Mouse (Mus musculus) midbrain, embryonic 12.5 days (tissue): Measurements from ENCODE around the gene Ranbp3. TPM values are rescaled to one million over a fixed set of nuclear protein-coding genes. Genes with fewer than 3 reads are reported as not detected.

Experiments used
- ATAC-seq: fragments of 200-750 bp; cut with Nextera tagmentation; 2 replicates; pipeline ENCODE4 v1.8.0; 2017; ENCODE audit warnings: low read depth, moderate TSS enrichment, moderate library complexity; ENCODE audit not compliant: low FRiP score
- H3K27ac ChIP-seq: fragments of 300-500 bp; sonication (generic); replicated peaks from 2 replicates; pipeline ENCODE4 v1.5.1; 2016; ENCODE audit warnings: mild to moderate bottlenecking
- H3K27me3 ChIP-seq: fragments of 300-500 bp; sonication (generic); 2 replicates; pipeline ENCODE4 v1.6.1; 2016; ENCODE audit warnings: mild to moderate bottlenecking
- H3K36me3 ChIP-seq: fragments of 300-500 bp; sonication (generic); 2 replicates; pipeline ENCODE4 v1.6.1; 2016
- H3K4me1 ChIP-seq: fragments of 300-500 bp; sonication (generic); 2 replicates; pipeline ENCODE4 v1.6.1; 2016
- H3K4me2 ChIP-seq: fragments of 300-500 bp; sonication (generic); replicated peaks from 2 replicates; pipeline ENCODE4 v1.6.1; 2016; ENCODE audit warnings: mild to moderate bottlenecking, moderate library complexity
- H3K4me3 ChIP-seq: fragments of 300-500 bp; sonication (generic); 2 replicates; pipeline ENCODE4 v1.5.1; 2016; ENCODE audit warnings: mild to moderate bottlenecking
- H3K9ac ChIP-seq: fragments of 300-500 bp; sonication (generic); replicated peaks from 2 replicates; pipeline ENCODE4 v1.6.1; 2016; ENCODE audit warnings: mild to moderate bottlenecking, moderate library complexity
- H3K9me3 ChIP-seq: fragments of 300-500 bp; sonication (generic); 2 replicates; pipeline ENCODE4 v1.6.1; 2016; ENCODE audit warnings: mild to moderate bottlenecking
- WGBS: fragments of 180-500 bp; shearing (Covaris S2); methylation state at CpG from one replicate; pipeline ENCODE4 v1.1.7; 2016; 5-methylcytosine and 5-hydroxymethylcytosine counted together
- polyA plus RNA-seq: library from polyadenylated mRNA; unstranded; fragments of >200 nt; fragmentation: Nextera tagmentation; extraction: Ambion mirVana; gene quantifications from 2 replicates; pipeline ENCODE4 v1.2.1, GENCODE M21; 2016

The Ranbp3 gene
- polyA plus RNA-seq, 1 experiment from 2014 or later = 115 TPM

DNA sequence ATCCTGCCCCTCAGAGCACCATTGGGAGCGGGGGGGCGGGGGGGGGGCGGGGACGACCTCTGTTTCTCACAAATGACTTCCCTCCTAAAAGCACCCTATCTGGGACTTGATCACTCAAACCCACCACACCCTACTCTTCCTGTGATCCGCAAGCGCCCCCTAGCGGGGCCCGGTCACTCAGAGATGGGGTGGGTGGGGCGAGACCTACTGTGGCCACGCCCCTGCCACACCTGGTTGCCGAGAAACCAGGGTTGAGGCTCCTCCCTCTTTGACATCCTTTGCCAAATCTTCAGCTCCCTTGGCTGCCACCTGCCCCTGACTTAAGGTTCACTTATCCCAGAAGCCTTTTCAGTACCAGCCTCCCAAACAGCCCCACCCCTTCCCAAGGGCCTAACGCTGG is 85.0 kb downstream of the Ranbp3 start:
- no peak for ATAC-seq
- H3K36me3 ChIP-seq = no peaks in the 10 kb centered on the region
- no peak overlapping the region for H3K27ac ChIP-seq
- no peaks in the 10 kb centered on the region for H3K9me3 ChIP-seq
- no peak overlapping the region for H3K9ac ChIP-seq
- WGBS = 4% methylated on average over 12 of the region's 12 CpGs
- peaks cover 83% of the 10 kb centered on the region for H3K27me3 ChIP-seq
- H3K4me1 ChIP-seq = peaks cover 35% of the 10 kb centered on the region
- H3K4me2 ChIP-seq = 0 out of 2 replicates have a peak overlapping the region, but pooled peaks have one; percentile 57
- H3K4me3 ChIP-seq = no peak overlapping the region

GRCm38 (mm10) chr17:56759261-56759660 is 86.2 kb downstream of the Ranbp3 start:
- Histone ChIP-seq H3K9me3 (no peaks in the 10 kb centered on the region), H3K27ac (no peak overlapping the region), H3K4me2 (no peak overlapping the region), H3K36me3 (no peaks in the 10 kb centered on the region), H3K4me1 (peaks cover 35% of the 10 kb centered on the region), H3K27me3 (peaks cover 72% of the 10 kb centered on the region), H3K9ac (peak overlapping the region; percentile 2; the same call in 1 of the 2 replicates), H3K4me3 (no peak overlapping the region)
- WGBS = 57% methylated on average over 7 of the region's 7 CpGs
- ATAC-seq = no peak

DNA sequence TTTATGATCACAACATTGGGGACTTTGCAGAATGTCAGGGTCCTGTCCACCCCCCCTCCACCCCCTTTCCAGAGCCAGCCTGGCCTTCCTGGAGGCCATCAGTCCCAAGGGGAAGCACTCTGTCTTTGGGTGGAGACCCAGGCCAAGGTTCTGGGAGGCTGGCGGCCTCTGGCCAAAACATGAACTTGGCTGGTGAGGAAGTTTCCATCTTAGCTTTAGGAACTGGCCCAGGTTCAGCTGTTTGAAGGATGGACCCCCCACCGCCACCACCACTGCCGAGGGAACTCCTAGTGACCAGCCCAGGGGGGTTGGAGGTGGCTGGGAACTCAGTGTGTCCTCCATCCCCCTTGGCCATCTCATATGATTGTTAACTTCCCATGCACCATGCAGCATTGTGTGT is 88.0 kb downstream of the Ranbp3 start:
- H3K4me3 ChIP-seq = no peak overlapping the region
- peaks cover 54% of the 10 kb centered on the region for H3K27me3 ChIP-seq
- H3K36me3 ChIP-seq = no peaks in the 10 kb centered on the region
- no peak for ATAC-seq
- no peaks in the 10 kb centered on the region for H3K9me3 ChIP-seq
- no peak overlapping the region for H3K9ac ChIP-seq
- WGBS = 76% methylated on average over 3 of the region's 3 CpGs
- H3K4me1 ChIP-seq = peaks cover 42% of the 10 kb centered on the region
- 0 out of 2 replicates have a peak overlapping the region, but pooled peaks have one; percentile 95 for H3K27ac ChIP-seq
- 0 out of 2 replicates have a peak overlapping the region, but pooled peaks have one; percentile 69 for H3K4me2 ChIP-seq

Other genes with a start within 250 kb of the Ranbp3 start
- gene Ptprs, start 196.8 kb upstream of the Ranbp3 start, polyA plus RNA-seq = 290 and 332 TPM in 2 replicates
- not detected in 2 replicates for gene Znrf4, start 160.9 kb upstream of the Ranbp3 start, polyA plus RNA-seq
- gene Gm20219, start 118.9 kb upstream of the Ranbp3 start, polyA plus RNA-seq = 1.6 and 1.9 TPM in 2 replicates
- 94.7 and 107 TPM in 2 replicates for gene Safb2, start 88.7 kb upstream of the Ranbp3 start, polyA plus RNA-seq
- gene Safb, start 88.5 kb upstream of the Ranbp3 start, polyA plus RNA-seq = 168 and 177 TPM in 2 replicates
- 174 and 178 TPM in 2 replicates for gene 2410015M20Rik, start 63.5 kb upstream of the Ranbp3 start, polyA plus RNA-seq
- 1,173 and 1,210 TPM in 2 replicates for gene Rpl36, start 59.9 kb upstream of the Ranbp3 start, polyA plus RNA-seq
- 52.1 TPM in 2 replicates for gene Lonp1, start 46.4 kb upstream of the Ranbp3 start, polyA plus RNA-seq
- gene Catsperd, start 45.2 kb upstream of the Ranbp3 start, polyA plus RNA-seq = 0.80 and 1.1 TPM in 2 replicates
- gene Ndufa11, start 44.5 kb downstream of the Ranbp3 start, polyA plus RNA-seq = 325 and 338 TPM in 2 replicates
- gene Vmac, start 44.7 kb downstream of the Ranbp3 start, polyA plus RNA-seq = 15.4 and 18.2 TPM in 2 replicates
- 6.7 and 8.8 TPM in 2 replicates for gene Nrtn, start 84.2 kb downstream of the Ranbp3 start, polyA plus RNA-seq
- 48.7 and 53.9 TPM in 2 replicates for gene Dus3l, start 91.5 kb downstream of the Ranbp3 start, polyA plus RNA-seq
- 2.0 TPM in 2 replicates for gene Prr22, start 97.0 kb downstream of the Ranbp3 start, polyA plus RNA-seq
- gene Rfx2, start 157.7 kb downstream of the Ranbp3 start, polyA plus RNA-seq = 6.3 and 8.2 TPM in 2 replicates
- not detected in 2 replicates for gene Acsbg2, start 201.2 kb downstream of the Ranbp3 start, polyA plus RNA-seq
- 0.50 and 0.63 TPM in 2 replicates for gene 1700061G19Rik, start 202.2 kb downstream of the Ranbp3 start, polyA plus RNA-seq